Mouse (Mus musculus): ENCODE measurements around the gene Med26. TPM values are rescaled to one million over a fixed set of nuclear protein-coding genes. Genes with fewer than 3 reads are reported as not detected.

Med26 gene
- polyA plus RNA-seq, 1 experiment, result 7.6 TPM

DNA sequence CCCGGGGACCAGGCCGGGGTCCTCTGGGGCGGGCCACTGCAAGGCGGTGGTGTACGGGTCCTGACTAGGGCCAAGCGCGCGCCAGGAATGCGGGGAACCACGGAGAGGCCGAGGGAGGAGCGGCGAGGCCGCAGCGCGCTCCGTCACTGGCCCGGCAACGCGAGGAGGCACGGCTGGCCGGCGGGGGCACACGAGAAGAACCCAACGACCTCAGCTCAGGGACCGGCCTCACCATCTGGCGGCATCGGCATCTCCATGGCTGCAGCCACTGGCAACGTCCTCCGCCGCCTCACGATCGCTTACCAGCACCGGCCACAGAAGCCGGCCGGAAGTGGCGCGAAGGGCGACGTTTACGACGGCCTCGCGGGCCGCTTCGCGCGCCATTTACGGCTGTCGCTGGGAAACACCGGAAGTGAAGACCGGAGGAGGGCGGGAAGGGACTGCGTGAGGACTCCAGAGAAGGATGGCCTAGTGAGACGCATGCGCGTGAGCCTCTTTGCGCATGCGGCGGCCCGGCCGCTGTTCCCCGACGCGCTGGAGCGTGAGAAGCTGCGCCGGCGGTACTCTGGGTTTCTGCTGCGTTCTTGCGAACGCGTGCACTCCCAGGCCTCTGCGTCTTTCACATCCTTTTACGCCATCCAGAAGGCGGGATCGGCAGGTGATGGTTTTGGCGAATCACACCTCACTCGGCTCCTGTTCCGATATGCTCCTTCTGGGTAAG lies 73.1 kb downstream of the Med26 start, which contains the start of gene Cherp:
Cherp (minus strand) TSS at position 401 of the 721 bp plus-strand sequence.
- Histone ChIP-seq H3ac (ENCODE audit: control insufficient read depth, insufficient read length) (peak within 1 kb of the TSS; percentile 92), H3K27me3 (ENCODE audit: control insufficient read depth, insufficient read depth, insufficient read length) (no peaks in the 10 kb centered on the region), H3K4me2 (ENCODE audit: low read depth) (peak within 1 kb of the TSS; percentile 99), H3K79me2 (ENCODE audit: control insufficient read depth, insufficient read depth) (peaks cover 24% of the 10 kb centered on the region), H3K36me3 (ENCODE audit: control insufficient read depth, insufficient read depth) (peaks cover 5% of the 10 kb centered on the region), H3K4me3 (peak within 1 kb of the TSS; percentile 72)
- TF ChIP-seq MYOD1 (IDR thresholded peaks at IDR 0.05; ENCODE audit: control insufficient read depth in 1 of 3, insufficient read length in 2 of 3, low read depth in 2 of 3) (peak in 1 of 3 experiments; percentile 14), MYOG (IDR thresholded peaks at IDR 0.05; ENCODE audit: control insufficient read depth in 1 of 3, insufficient read depth in 1 of 3, insufficient read length in 2 of 3, low read depth in 2 of 3) (no peak), REST (IDR thresholded peaks at IDR 0.05; ENCODE audit: insufficient read depth, insufficient read length) (no peak), MAX (IDR thresholded peaks at IDR 0.05; ENCODE audit: low read depth) (no peak), USF1 (IDR thresholded peaks at IDR 0.05; ENCODE audit: low read depth) (no peak), CEBPB (IDR thresholded peaks at IDR 0.05; ENCODE audit: insufficient read depth, poor library complexity, severe bottlenecking) (no peak), POLR2AphosphoS2 (IDR thresholded peaks at IDR 0.05; ENCODE audit: insufficient read length, low read depth) (peak; percentile 94), TCF12 (IDR thresholded peaks at IDR 0.05; ENCODE audit: insufficient read depth, poor library complexity, severe bottlenecking) (no peak), E2F4 (IDR thresholded peaks at IDR 0.05; ENCODE audit: insufficient read depth) (peak; percentile 54), TCF3 (IDR thresholded peaks at IDR 0.05; ENCODE audit: insufficient read length, low read depth) (no peak), SRF (IDR thresholded peaks at IDR 0.05; ENCODE audit: control insufficient read depth, insufficient read length, low read depth) (peak; percentile 86), POLR2A (IDR thresholded peaks at IDR 0.05; ENCODE audit: insufficient read length, low read depth) (peak; percentile 95)

DNA sequence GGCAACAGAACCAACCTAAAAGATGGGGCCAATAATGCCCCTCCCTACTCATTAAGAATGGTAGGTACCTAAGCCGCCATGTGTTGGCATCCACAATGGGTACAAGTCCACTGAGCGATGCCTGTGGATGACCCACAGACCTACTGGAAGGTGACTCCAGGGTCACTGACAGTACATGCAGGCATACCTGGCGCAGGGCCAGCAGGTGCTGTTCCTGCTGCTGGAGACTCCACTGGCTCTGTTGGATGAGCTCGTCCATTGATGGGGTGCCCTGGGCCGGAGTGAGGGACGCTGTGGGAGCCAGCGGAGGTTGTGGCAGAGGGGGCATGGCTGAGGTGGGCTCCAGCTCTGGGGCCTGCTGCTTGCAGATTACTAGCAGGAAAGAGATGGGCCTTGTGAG lies 77.4 kb downstream of the Med26 start:
- no peaks in the 10 kb centered on the region for H3K27me3 ChIP-seq (ENCODE audit: control insufficient read depth, insufficient read depth, insufficient read length)
- TF ChIP-seq MYOG (IDR thresholded peaks at IDR 0.05; ENCODE audit: control insufficient read depth in 1 of 3, insufficient read depth in 1 of 3, insufficient read length in 2 of 3, low read depth in 2 of 3), result no peak
- TF ChIP-seq POLR2A (IDR thresholded peaks at IDR 0.05; ENCODE audit: insufficient read length, low read depth), result no peak
- no peak for TF ChIP-seq POLR2AphosphoS2 (IDR thresholded peaks at IDR 0.05; ENCODE audit: insufficient read length, low read depth)
- no peak for TF ChIP-seq TCF12 (IDR thresholded peaks at IDR 0.05; ENCODE audit: insufficient read depth, poor library complexity, severe bottlenecking)
- TF ChIP-seq USF1 (IDR thresholded peaks at IDR 0.05; ENCODE audit: low read depth), result no peak
- TF ChIP-seq MYOD1 (IDR thresholded peaks at IDR 0.05; ENCODE audit: control insufficient read depth in 1 of 3, insufficient read length in 2 of 3, low read depth in 2 of 3), result no peak
- no peak for TF ChIP-seq TCF3 (IDR thresholded peaks at IDR 0.05; ENCODE audit: insufficient read length, low read depth)
- no peak for TF ChIP-seq CEBPB (IDR thresholded peaks at IDR 0.05; ENCODE audit: insufficient read depth, poor library complexity, severe bottlenecking)
- TF ChIP-seq MAX (IDR thresholded peaks at IDR 0.05; ENCODE audit: low read depth), result no peak
- no peak for TF ChIP-seq REST (IDR thresholded peaks at IDR 0.05; ENCODE audit: insufficient read depth, insufficient read length)
- TF ChIP-seq E2F4 (IDR thresholded peaks at IDR 0.05; ENCODE audit: insufficient read depth), result no peak
- TF ChIP-seq SRF (IDR thresholded peaks at IDR 0.05; ENCODE audit: control insufficient read depth, insufficient read length, low read depth), result no peak
- peaks cover 24% of the 10 kb centered on the region for H3K79me2 ChIP-seq (ENCODE audit: control insufficient read depth, insufficient read depth)
- no peak overlapping the region for H3K4me3 ChIP-seq
- peaks cover 18% of the 10 kb centered on the region for H3K36me3 ChIP-seq (ENCODE audit: control insufficient read depth, insufficient read depth)
- H3K4me2 ChIP-seq (ENCODE audit: low read depth), result no peak overlapping the region
- H3ac ChIP-seq (ENCODE audit: control insufficient read depth, insufficient read length), result no peak overlapping the region

DNA sequence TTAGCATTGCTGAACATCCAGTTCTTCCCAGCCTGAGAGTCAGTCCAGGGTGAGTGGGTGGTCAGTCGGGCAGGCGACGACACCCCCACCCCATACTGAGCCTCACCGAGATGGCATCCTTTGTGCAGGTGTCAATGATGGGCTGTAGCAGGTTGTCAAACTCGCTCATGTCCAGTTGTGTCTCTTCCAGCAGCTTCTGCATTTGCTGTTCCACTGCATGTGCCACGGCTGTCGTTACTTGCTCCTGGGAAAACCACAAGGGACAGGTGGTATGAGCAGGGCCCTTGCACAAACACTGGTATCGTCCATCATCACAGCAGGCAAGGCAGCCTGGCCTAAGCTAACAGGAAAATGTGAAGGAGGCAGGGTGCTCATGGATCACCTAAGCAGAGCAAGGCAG lies 78.1 kb downstream of the Med26 start:
- TF ChIP-seq POLR2AphosphoS2 (IDR thresholded peaks at IDR 0.05; ENCODE audit: insufficient read length, low read depth) (no peak), E2F4 (IDR thresholded peaks at IDR 0.05; ENCODE audit: insufficient read depth) (no peak), POLR2A (IDR thresholded peaks at IDR 0.05; ENCODE audit: insufficient read length, low read depth) (no peak), TCF12 (IDR thresholded peaks at IDR 0.05; ENCODE audit: insufficient read depth, poor library complexity, severe bottlenecking) (peak; percentile 84), MYOG (IDR thresholded peaks at IDR 0.05; ENCODE audit: control insufficient read depth in 1 of 3, insufficient read depth in 1 of 3, insufficient read length in 2 of 3, low read depth in 2 of 3) (peak; percentile 47 to 93 (median 84)), TCF3 (IDR thresholded peaks at IDR 0.05; ENCODE audit: insufficient read length, low read depth) (peak; percentile 85), MYOD1 (IDR thresholded peaks at IDR 0.05; ENCODE audit: control insufficient read depth in 1 of 3, insufficient read length in 2 of 3, low read depth in 2 of 3) (peak in 2 of 3 experiments; percentile 88 to 89)
- Histone ChIP-seq H3K4me2 (ENCODE audit: low read depth) (no peak overlapping the region), H3ac (ENCODE audit: control insufficient read depth, insufficient read length) (no peak overlapping the region), H3K79me2 (ENCODE audit: control insufficient read depth, insufficient read depth) (peaks cover 24% of the 10 kb centered on the region), H3K27me3 (ENCODE audit: control insufficient read depth, insufficient read depth, insufficient read length) (no peaks in the 10 kb centered on the region), H3K4me3 (no peak overlapping the region), H3K36me3 (ENCODE audit: control insufficient read depth, insufficient read depth) (peaks cover 22% of the 10 kb centered on the region)

DNA sequence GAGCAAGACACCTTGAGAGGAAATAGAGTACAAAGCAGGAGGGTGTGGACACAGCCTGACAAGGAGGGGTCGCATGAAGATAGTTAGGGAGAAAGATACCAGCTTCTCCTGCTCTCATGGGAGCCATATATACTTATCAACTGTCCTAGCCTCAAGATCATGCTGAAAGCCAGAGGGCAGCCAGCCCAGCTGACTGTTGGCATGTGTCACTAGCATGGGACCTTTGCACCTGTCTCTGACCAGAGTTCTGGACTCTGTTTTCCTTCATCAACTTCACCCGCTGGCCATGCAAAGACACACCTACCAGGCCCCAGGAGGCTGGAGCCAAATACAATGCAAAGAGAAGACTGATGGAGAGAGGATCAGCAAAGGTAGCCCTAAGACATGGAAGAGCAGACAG lies 78.8 kb downstream of the Med26 start:
- Histone ChIP-seq H3ac (ENCODE audit: control insufficient read depth, insufficient read length) (no peak overlapping the region), H3K4me2 (ENCODE audit: low read depth) (peak overlapping the region; percentile 12), H3K36me3 (ENCODE audit: control insufficient read depth, insufficient read depth) (peaks cover 29% of the 10 kb centered on the region), H3K79me2 (ENCODE audit: control insufficient read depth, insufficient read depth) (peaks cover 19% of the 10 kb centered on the region), H3K4me3 (no peak overlapping the region), H3K27me3 (ENCODE audit: control insufficient read depth, insufficient read depth, insufficient read length) (no peaks in the 10 kb centered on the region)
- TF ChIP-seq E2F4 (IDR thresholded peaks at IDR 0.05; ENCODE audit: insufficient read depth) (no peak), TCF12 (IDR thresholded peaks at IDR 0.05; ENCODE audit: insufficient read depth, poor library complexity, severe bottlenecking) (peak; percentile 80), TCF3 (IDR thresholded peaks at IDR 0.05; ENCODE audit: insufficient read length, low read depth) (peak; percentile 73), MAX (IDR thresholded peaks at IDR 0.05; ENCODE audit: low read depth) (no peak), USF1 (IDR thresholded peaks at IDR 0.05; ENCODE audit: low read depth) (no peak), MYOD1 (IDR thresholded peaks at IDR 0.05; ENCODE audit: control insufficient read depth in 1 of 3, insufficient read length in 2 of 3, low read depth in 2 of 3) (peak; percentile 76 to 89 (median 81)), MYOG (IDR thresholded peaks at IDR 0.05; ENCODE audit: control insufficient read depth in 1 of 3, insufficient read depth in 1 of 3, insufficient read length in 2 of 3, low read depth in 2 of 3) (peak; percentile 72 to 92 (median 84)), POLR2AphosphoS2 (IDR thresholded peaks at IDR 0.05; ENCODE audit: insufficient read length, low read depth) (no peak), POLR2A (IDR thresholded peaks at IDR 0.05; ENCODE audit: insufficient read length, low read depth) (no peak)
